Mouse (Mus musculus) brain, embryonic 18.5 days (tissue): ENCODE data around the gene Wdhd1.

Experiments used
- DNase-seq: peaks from one replicate; pipeline ENCODE4 v3.0.0-alpha.2; 2012; ENCODE audit warnings: low read depth, low spot score

Gene Wdhd1

DNA sequence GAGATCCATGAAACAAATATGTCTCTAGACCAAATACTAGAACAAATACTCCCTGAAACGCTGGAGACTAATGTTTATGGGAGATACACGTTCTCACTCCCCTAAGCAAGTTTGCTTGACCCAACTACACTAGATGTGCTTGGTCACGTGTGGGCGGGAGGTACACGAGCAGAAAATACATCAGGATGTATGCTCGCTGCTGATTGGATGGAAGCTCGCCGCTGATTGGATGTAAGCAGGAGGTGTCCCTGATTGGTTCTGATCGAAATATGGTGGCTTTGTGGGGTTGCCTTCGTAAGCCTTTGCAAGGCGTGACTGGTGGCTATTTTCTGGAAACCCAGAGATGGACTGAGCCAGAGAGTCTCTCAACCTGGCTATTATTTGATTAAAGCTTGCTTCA lies 55.1 kb downstream of the Wdhd1 start:
- DNase-seq: no peak

DNA sequence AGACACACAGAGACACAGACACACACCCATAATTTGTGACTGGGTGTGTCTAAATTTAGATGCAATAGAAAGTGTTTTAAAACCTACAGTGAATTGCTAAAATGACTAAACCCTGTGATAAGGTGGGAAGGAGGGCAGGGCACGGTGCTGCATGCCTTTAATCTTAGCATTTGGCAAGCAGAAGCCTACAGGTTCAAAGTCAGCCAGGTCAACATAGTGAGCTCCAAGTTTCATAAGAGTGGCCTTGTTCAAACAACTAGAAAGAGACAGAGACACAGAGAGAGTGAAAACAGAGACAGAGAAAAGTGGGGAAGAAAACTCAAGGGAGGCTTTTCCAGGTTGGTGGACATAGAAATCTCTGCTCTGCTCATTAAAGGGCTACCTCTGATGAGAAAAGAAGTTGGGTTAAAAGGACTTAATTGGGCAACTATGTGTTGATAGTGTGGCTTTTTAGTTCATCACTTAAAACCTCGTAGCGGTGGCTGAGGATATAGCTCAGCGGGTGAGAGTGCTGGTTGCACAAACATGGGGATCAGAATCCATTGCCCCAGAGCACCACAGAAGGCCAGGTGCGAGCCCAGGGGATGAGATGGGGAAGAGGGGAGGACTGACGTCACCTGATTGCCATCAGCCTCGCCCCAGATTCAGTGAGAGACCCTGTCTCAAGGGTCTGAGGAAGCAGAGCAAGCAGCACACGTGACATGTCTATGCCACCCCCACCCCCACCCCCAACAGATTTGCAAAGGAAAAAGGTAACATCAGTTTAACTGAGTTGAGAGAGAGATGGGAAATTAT lies 56.2 kb downstream of the Wdhd1 start:
- DNase-seq: no peak

DNA sequence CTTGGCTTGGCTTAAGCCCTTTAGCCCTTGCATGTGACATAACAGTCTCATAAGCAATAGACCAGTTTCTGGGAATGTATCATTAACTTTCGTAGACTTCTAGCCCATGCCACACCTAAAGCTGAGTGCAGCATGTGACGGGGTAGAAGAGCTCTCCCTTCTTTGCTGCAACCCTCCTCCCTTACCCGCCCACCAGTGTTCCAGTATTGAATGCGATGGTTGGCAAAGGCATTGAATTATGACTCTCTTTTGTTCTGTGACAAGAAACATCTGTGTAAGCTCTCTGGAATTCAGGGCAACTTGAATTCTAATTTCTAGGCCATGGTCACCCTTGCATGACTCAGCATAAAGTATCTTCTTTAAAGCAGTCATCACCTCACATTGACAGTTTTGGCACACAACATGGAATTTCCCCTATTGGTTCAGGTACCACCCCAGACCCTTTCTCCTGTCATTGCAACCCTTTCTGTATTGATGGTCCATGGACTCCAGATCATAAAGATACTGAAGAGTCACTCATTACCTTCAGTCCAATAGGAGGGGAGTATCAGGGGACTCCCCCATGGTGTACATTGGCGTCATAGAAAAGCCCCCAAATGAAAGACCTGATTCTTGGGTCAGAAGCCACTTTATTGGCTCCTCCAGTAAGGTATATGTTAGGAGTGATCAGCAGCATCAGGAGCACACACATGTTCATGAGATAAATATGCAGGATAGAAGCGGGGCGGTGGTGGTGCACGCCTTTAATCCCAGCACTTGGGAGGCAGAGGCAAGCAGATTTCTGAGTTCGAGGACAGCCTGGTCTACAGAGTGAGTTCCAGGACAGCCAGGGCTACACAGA lies 57.7 kb downstream of the Wdhd1 start:
- no peak for DNase-seq

DNA sequence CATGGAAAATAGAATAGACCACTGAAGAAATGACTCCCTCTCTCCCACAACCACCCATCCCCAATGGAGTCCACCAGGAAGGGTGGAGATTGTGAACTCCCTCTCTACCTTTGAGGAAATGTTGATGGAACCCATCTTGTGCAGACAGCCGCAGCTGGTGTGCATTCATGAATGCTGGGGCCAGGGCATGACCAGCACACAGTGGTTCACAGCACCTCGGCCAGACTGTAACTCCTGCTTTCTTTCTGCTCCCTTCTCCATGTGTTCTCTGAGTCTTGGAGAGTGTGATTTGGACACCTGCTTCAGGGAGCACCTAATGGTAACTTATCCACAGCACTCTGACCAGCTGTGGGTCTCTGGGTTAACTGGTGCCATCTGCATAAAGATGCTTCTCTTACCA lies 60.1 kb downstream of the Wdhd1 start:
- no peak for DNase-seq

DNA sequence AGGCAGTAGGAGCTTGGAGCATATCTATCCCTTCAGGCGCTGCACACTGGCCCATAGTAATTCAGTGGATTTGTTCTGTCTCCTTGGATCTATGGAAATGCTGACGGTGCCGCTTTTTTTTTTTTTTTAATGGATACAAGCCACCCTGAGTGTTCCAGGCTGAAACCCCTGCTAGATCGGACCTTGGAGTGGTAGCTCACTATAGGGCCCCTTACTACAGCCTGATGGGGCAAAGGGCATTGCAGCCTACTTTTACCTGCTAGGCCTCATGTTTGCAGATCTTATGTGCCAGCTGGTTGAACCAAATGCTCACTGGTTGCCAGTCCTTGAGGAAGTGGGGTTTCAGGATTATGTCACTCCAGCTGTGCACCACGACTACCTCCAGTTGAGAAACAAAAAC lies 62.3 kb downstream of the Wdhd1 start:
- no peak for DNase-seq

DNA sequence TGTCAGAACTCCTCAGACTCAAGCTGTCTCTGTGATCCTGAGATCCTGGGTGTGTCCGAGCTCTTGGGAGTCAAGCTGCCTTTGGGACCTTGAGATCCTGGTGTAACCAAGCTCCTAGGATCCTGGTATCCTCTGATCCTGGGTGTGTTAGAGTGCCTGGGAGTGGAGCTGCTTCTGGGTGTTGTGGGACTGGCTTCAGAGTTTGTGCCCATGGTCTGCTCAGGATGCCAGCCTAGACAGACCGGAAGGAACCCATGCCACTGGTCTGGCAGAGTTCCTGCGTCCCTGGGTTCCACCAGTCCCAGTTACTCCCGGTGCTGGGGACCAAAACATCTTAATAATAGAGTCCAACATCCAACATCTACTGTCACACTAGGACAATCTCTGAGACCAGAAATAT lies 63.4 kb downstream of the Wdhd1 start:
- DNase-seq: no peak

DNA sequence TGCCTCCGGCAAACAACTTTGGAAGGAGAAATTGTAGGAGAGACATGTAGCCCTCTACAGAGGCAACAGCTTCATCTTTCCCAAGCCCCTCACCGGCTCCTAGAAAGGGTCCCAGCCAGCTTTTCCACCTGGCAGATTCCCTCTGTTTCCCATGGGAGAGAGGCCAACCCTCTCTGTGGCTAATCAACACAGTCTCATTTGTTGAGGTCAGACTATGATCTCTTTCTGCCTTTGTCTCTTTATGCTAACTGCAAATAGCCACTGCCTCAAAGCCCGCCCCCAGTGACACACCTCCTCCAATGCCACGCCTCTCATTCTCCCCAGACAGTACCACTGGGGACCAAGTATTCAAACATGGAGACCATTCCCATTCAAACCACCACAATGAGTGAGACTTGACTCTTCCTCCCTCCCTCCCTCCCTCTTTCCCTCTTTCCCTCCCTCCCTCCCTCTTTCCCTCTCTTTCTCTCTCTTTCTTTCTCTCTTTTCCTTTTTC lies 66.9 kb downstream of the Wdhd1 start:
- no peak for DNase-seq

DNA sequence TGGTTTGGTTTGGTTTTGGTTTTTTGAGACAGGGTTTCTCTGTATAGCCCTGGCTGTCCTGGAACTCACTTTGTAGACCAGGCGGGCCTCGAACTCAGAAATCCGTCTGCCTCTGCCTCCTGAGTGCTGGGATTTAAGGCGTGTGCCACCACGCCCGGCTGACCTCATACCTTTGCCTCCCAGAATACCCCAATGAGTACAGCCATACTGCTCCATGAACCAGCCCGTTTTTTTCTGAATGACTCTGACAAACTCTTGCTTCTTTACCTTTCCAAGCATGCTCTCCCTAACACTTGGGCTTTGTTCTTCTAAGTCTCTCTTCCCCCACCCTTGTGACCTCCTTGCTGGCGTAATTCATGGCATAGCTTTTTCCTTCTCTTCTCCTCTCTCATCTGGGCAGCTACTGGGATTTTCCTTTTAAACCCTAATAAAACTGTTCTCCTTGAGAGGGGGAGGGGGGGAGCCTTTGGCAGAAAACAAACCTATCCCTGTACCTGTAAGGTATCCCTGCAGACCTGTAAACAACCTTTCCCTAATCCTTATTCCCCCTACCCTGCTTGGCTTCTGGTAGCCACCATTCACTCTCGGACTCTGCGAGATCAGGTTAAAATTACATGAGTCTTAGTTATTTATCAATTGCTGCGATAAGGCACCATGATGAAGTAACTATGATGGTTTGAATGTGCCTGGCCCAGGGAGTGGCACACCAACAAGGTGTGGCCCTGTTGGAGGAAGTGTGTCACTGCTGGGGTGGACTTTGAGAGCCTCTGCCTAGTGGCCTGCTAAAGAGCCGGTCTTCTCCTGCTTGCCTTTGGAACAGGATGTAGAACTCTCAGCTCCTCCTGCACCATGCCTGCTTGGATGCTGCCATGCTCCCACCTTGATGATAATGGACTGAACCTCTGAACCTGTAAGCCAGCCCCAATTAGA lies 67.8 kb downstream of the Wdhd1 start:
- DNase-seq: no peak

DNA sequence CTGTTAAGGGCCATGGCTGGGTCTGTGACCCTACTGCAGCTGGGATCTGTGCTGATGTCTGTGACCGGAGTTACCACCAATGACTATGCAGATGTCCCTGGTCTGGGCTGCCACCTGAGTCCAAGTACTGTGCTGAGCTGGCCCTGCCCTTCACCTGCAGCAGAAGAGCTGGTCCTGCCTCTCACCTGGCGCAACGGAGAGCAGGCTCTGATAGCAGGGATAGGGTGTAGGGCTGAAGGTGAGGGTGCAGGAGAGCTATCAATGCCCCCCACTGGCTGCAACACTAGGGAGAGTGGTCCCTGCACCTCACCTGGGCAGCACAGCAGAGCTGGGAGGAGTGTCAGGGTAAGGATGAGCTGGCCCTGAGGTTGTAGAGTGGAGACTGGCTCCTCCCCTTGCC lies 70.1 kb downstream of the Wdhd1 start:
- DNase-seq: no peak

DNA sequence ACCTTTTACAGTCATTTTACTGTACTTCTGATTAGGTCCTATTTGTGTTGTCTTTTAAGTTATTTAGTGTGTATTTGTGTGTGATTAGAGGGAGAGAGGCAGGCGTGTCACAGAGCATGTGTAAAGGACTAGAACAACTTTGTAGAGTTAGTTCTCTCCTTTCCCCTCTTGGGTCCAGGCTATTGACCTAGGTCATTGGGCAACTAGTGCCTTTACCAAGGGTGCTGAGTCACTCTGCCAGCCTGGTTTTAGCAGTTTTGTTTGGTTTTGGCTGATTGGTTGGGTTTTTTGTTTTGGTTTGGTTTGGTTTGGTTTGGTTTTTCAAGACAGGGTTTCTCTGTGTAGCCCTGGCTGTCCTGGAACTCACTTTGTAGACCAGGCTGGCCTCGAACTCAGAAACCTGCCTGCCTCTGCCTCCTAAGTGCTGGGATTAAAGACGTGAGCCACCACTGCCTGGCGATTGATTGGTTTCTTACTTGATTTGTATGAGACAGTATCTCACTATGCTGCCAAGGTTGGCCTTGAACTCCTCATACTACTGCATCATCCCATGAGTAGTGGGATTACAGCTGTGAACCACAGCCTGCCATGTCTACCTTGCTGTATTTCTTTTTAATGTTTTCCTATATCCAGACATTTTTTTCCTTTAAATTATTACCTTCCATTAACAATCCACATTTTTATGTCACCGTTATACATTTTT lies 71.2 kb downstream of the Wdhd1 start:
- DNase-seq: no peak

DNA sequence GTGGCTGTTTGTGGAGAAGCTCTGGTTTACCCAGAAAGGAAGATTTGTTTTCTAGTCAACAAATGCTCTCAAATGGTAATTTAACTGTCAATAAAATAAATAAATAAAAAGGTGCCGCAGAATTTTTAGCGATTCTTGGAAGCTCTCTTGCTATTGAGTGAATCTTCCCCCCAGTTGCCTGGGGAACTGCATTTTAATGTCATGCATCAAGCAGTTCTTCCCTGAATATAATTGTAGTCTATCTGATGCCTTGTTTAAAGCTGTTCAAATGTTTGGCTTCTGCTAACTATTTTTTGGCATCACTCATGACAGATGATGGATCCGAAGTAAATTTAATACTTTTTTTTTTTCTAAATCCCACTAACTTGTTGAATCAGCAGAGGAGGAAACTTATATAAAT lies 79.3 kb downstream of the Wdhd1 start:
- DNase-seq: peak; percentile 43

DNA sequence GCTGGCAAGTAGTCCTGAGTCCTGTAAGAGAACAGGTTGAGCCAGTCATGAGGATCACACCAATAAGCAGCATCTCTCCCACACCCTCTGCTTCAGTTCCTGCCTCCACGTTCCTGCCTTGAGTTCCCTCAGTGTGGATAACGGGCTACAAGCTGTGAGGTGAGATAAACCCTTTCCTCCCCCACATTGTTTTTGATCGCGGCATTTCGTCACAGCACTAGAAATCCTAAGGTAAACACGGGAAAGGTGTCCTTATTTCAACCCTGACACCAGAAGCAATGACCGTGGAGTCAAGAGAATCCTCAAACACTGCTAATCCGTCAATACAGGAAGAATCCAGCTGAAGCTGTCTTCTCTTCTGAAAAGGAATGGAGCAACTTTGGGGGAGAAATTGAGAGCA lies 79.9 kb downstream of the Wdhd1 start:
- no peak for DNase-seq

DNA sequence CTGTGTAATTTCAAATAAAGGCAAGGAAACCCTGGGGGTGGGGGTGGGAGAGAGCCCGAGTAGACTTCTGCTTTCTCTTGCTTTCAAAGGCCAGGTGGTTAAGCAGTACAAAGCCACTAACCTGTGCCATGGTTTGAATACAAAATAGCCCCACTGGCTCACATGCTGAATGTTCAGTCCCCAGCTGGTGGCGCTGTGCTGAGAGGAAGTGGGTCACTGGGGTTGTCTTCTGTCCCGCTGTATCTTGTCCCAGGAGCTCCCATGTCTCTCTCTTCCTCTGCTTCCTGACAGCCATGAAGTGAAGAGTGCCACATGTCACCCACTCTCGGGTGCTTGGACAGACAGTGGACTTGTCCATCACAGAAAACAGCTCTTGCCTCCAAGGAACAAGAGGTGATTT lies 82.6 kb downstream of the Wdhd1 start:
- no peak for DNase-seq

DNA sequence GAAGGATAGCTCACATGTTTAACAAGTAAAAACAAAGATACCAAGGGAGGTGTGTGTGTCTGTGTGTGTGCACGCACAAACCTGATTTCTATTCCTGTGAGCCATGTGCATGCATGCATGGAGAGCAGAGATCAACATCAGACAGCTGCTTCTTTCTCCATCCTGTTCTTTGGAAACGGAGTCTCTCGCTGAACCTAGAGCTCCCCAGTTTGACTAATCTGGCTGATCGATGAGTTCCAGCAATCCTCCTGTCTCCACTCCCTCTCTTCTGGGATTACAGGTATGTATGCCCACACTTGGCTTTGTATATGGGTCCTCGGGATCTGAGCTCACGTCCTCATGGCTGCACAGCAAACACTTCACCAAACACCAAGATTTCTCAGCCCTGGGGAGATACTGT lies 83.2 kb downstream of the Wdhd1 start:
- no peak for DNase-seq

DNA sequence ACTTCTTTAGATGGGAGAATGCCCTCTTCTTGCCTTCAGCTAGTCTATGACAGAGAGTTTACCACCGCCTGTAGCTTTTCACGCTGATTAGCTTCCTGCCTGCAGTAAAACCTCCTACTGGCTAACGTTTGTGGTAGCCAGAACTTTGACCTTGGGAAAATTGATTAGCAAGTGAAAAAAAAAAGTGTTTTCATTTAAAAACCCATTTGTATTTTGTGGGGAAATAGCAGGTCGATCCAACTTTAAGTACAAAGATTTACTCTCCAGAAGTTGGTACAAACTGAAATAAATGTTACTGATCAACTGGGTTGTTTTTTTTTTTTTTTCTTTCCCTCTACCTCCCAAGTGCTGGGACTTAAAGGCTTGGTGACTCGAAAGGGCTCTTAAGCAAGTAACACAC lies 84.8 kb downstream of the Wdhd1 start:
- no peak for DNase-seq
